7 mouse cellular contexts compared by ENCODE assay signal in genomic region chr4:87229960-87230551, GRCm38 (mm10). TPM values are rescaled to one million over a fixed set of nuclear protein-coding genes. Genes with fewer than 3 reads are reported as not detected.
A peak's percentile ranks its signal among the peaks of the same experiment; 100 is the strongest.
DNase-seq lines count a peak whose midpoint lies in the region; ATAC-seq lines count a peak whose summit lies in the region.

Slc24a2 (minus strand) TSS chr4:87230477.

- H3K9me3 ChIP-seq in forebrain, embryonic 12.5 days, result no peaks in the 10 kb centered on the region
- no peaks in the 10 kb centered on the region for H3K9me3 ChIP-seq in midbrain, embryonic 15.5 days

- peaks cover 17% of the 10 kb centered on the region for H3K27me3 ChIP-seq in forebrain, embryonic 12.5 days
- 0 out of 2 replicates have a peak, but pooled peaks cover 2% of the 10 kb centered on the region for H3K27me3 ChIP-seq in midbrain, embryonic 15.5 days (replicated peaks)

- peak within 1 kb of the TSS; percentile 96 for H3K4me2 ChIP-seq in forebrain, embryonic 12.5 days
- peak within 1 kb of the TSS; percentile 78 for H3K4me2 ChIP-seq in midbrain, embryonic 15.5 days

- DNase-seq in R1 (ENCODE audit: low read depth, low spot score), result peak; percentile 69
- DNase-seq in brain, adult 2 months (ENCODE audit: low read depth, low spot score), result peak; percentile 84
- peak; percentile 66 for DNase-seq in heart, postnatal 14 days
- DNase-seq in left cerebral cortex, adult 8-10 months (ENCODE audit: low spot score in 2 of 2), result peak; percentile 56 to 62
- peak; percentile 65 for DNase-seq in testis, postnatal 10 days (ENCODE audit: low spot score)

- peak within 1 kb of the TSS; percentile 58 for H3K9ac ChIP-seq in forebrain, embryonic 12.5 days
- peak within 1 kb of the TSS; percentile 54 for H3K9ac ChIP-seq in midbrain, embryonic 15.5 days

- H3K4me3 ChIP-seq in forebrain, embryonic 12.5 days (replicated peaks), result peak within 1 kb of the TSS; percentile 64
- peak within 1 kb of the TSS; percentile 62 for H3K4me3 ChIP-seq in midbrain, embryonic 15.5 days

- H3K4me1 ChIP-seq in forebrain, embryonic 12.5 days, result peaks cover 12% of the 10 kb centered on the region; the same call in 1 of the 2 replicates
- H3K4me1 ChIP-seq in midbrain, embryonic 15.5 days, result peaks cover 11% of the 10 kb centered on the region

- under 1% methylated on average over 45 of the region's 62 CpGs for WGBS in forebrain, embryonic 12.5 days
- WGBS in midbrain, embryonic 15.5 days, result under 1% methylated on average over 59 of the region's 62 CpGs

- H3K27ac ChIP-seq in forebrain, embryonic 12.5 days, result peak within 1 kb of the TSS; percentile 46; the same call in 1 of the 2 replicates
- H3K27ac ChIP-seq in midbrain, embryonic 15.5 days, result peak within 1 kb of the TSS; percentile 78

- ATAC-seq in forebrain, embryonic 12.5 days (ENCODE audit: low FRiP score), result peak; percentile 93
- ATAC-seq in midbrain, embryonic 15.5 days (replicated peaks), result peak; percentile 96

- intact Hi-C loops in heart, postnatal 14 days (cut with DNase I), result loop anchor here (10.0 kb wide), 1 partner anchor 275 kb away; no protein-coding TSS in a partner anchor

- no peaks in the 10 kb centered on the region for H3K36me3 ChIP-seq in forebrain, embryonic 12.5 days (replicated peaks)
- H3K36me3 ChIP-seq in midbrain, embryonic 15.5 days (replicated peaks), result no peaks in the 10 kb centered on the region

RNA-seq across cellular contexts. Expression of gene Slc24a2, which starts in this region (rescaled TPM):
- polyA plus RNA-seq in forebrain, embryonic 12.5 days (2016; fragmentation: Nextera tagmentation; extraction: Ambion mirVana), result 0.70 and 1.0 TPM in 2 replicates
- 1 to 10 TPM; 1.9 to 2.4 TPM for total RNA-seq in heart, postnatal 14 days (2021)
- 100 to 1,000 TPM; 276 to 350 (median 321) TPM for total RNA-seq in left cerebral cortex, adult 8-10 months (2022)
- polyA plus RNA-seq in midbrain, embryonic 15.5 days (2015; fragmentation: Nextera tagmentation; extraction: Ambion mirVana), result 3.2 and 3.9 TPM in 2 replicates

Comparison
In these comparisons a context has a peak if more than half of its experiments do, and no peak if none do; other contexts are left out.
1. Peak in every context shown above with its lines: DNase-seq, ATAC-seq, H3K4me3 ChIP-seq and H3K27ac ChIP-seq.
2. RNA of gene Slc24a2 (total RNA-seq): 276 to 350 TPM in left cerebral cortex, adult 8-10 months; 1.9 to 2.4 TPM in heart, postnatal 14 days; every median in the first group is over 10 times any median in the second.